Mouse (Mus musculus) hindbrain, embryonic 15.5 days (tissue): ENCODE measurements around the gene Fndc3b. TPM values are rescaled to one million over a fixed set of nuclear protein-coding genes. Genes with fewer than 3 reads are reported as not detected.

Source experiments
- ATAC-seq: fragments of 200-750 bp; cut with Nextera tagmentation; 2 replicates; pipeline ENCODE4 v1.8.0; 2017; ENCODE audit warnings: low read depth, moderate number of reproducible peaks, moderate TSS enrichment; ENCODE audit not compliant: low FRiP score
- H3K27ac ChIP-seq: fragments of 300-500 bp; sonication (generic); replicated peaks from 2 replicates; pipeline ENCODE4 v1.5.1; 2015; ENCODE audit warnings: mild to moderate bottlenecking, inconsistent platforms
- H3K27me3 ChIP-seq: fragments of 300-500 bp; sonication (generic); 2 replicates; pipeline ENCODE4 v1.6.1; 2015; ENCODE audit warnings: control low read depth, inconsistent platforms
- H3K36me3 ChIP-seq: fragments of 300-500 bp; sonication (generic); 2 replicates; pipeline ENCODE4 v1.6.1; 2015; ENCODE audit warnings: control low read depth, inconsistent platforms
- H3K4me1 ChIP-seq: fragments of 300-500 bp; sonication (generic); replicated peaks from 2 replicates; pipeline ENCODE4 v1.6.1; 2015; ENCODE audit warnings: control low read depth, inconsistent platforms
- H3K4me2 ChIP-seq: fragments of 300-500 bp; sonication (generic); 2 replicates; pipeline ENCODE4 v1.6.1; 2015; ENCODE audit warnings: moderate library complexity, mild to moderate bottlenecking, inconsistent platforms
- H3K4me3 ChIP-seq: fragments of 300-500 bp; sonication (generic); 2 replicates; pipeline ENCODE4 v1.5.1; 2015; ENCODE audit warnings: mild to moderate bottlenecking, inconsistent platforms
- H3K9ac ChIP-seq: fragments of 300-500 bp; sonication (generic); 2 replicates; pipeline ENCODE4 v1.6.1; 2015; ENCODE audit warnings: inconsistent platforms
- H3K9me3 ChIP-seq: fragments of 300-500 bp; sonication (generic); 2 replicates; pipeline ENCODE4 v1.6.1; 2016; ENCODE audit warnings: control low read depth, inconsistent platforms
- WGBS: fragments of 180-500 bp; shearing (Covaris S2); methylation state at CpG from one replicate; pipeline ENCODE4 v1.1.7; 2015; 5-methylcytosine and 5-hydroxymethylcytosine counted together
- polyA plus RNA-seq: library from polyadenylated mRNA; unstranded; fragments of >200 nt; fragmentation: Nextera tagmentation; extraction: Ambion mirVana; gene quantifications from 2 replicates; pipeline ENCODE4 v1.2.1, GENCODE M21; 2015

The Fndc3b gene
- polyA plus RNA-seq, result 7.5 and 8.5 TPM in 2 replicates

DNA sequence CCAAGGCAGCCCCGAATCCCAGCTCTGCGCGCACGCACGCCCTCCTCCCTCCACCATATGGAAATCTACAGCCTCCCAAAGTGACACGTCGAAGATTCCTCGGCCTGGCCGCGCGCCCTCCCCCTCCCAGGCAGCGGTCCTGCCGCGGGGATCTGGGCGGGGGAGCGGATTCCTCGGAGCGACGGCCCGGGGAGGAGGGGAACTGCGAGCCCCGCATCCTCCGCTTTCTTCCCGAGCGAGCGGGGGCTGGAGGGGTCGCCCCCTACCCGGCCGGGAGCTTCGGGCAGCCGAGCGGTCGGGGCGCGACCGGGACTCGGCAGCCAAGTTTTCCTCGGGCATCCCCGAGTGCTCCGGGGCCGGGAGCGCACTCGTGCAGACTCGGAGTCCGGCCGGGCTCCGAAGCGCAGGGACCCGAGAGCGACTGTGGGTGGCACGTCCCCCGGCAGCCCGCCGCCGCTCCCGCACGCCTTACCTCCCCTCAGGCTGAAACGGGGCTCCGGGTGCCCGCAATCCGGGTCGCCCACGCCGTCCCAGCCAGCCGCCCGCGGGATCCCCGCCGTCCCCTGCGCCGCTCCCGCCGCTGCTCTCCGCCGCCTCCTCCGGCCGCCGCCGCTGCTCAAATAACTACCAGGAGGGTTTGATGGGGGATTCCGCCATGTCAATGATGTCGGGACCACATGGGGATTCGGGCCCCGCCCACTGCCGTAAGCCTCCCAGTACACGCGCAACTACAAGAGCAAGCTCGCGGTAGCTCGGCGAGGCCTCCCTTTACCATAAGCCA is at the start of gene Fndc3b:
Gene Fndc3b, minus strand, starts transcription at position 660 of the 781 bp plus-strand sequence.
- peak within 1 kb of the TSS; percentile 93 for H3K27ac ChIP-seq
- under 1% methylated on average over 74 of the region's 90 CpGs for WGBS
- ATAC-seq, result peak; percentile 93
- peaks cover 11% of the 10 kb centered on the region; the same call in 1 of the 2 replicates for H3K4me1 ChIP-seq
- no peaks in the 10 kb centered on the region for H3K27me3 ChIP-seq
- peak within 1 kb of the TSS; percentile 80 for H3K9ac ChIP-seq
- H3K4me2 ChIP-seq, result peak within 1 kb of the TSS; percentile 86
- no peaks in the 10 kb centered on the region for H3K36me3 ChIP-seq
- peak within 1 kb of the TSS; percentile 98 for H3K4me3 ChIP-seq
- no peaks in the 10 kb centered on the region for H3K9me3 ChIP-seq

DNA sequence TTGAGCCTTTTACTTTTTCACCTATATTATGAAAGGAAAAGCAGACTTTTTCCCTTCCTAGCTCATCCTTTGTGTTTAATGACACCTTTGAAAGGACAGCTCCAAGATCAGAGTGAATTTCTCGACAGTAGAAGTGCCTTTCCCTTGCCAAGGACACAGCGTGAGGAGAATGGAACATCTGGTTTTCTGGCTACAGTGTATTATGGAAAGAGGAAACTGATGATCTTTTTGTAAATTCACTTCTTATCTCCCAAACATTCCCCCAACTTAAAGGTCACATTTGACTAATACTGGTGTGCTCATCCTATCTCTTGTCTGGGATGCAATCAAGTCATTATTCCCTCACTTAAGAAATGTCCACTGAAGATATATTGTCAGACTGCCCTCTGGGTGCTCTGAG is 49.2 kb upstream of the Fndc3b start:
- WGBS, result 73% methylated on average over 2 of the region's 2 CpGs
- H3K4me2 ChIP-seq, result no peak overlapping the region
- H3K36me3 ChIP-seq, result no peaks in the 10 kb centered on the region
- no peak overlapping the region for H3K27ac ChIP-seq
- no peaks in the 10 kb centered on the region for H3K9me3 ChIP-seq
- H3K27me3 ChIP-seq, result no peaks in the 10 kb centered on the region
- no peak for ATAC-seq
- H3K4me1 ChIP-seq, result no peaks in the 10 kb centered on the region
- H3K4me3 ChIP-seq, result no peak overlapping the region
- no peak overlapping the region for H3K9ac ChIP-seq

DNA sequence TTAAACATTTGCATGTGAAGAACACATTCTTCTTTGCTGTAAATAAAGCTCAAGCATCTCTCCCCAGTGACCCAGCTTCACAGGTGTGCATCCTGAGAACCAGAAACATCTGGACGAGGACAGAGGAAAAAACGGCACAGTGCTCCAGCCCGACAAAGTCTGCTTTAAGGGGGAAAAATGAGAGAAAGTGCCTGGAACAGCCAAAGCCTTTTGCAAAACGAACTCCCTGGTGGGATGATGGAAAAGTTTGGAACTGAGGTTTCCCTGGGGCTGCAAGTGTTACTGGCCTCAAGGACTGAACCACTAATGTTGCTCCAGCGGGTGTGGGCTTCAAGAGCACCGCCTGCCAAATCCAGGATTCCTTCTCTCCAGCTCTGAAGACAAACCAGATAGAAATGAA is 47.9 kb upstream of the Fndc3b start:
- Histone ChIP-seq H3K27me3 (no peaks in the 10 kb centered on the region), H3K4me3 (no peak overlapping the region), H3K9me3 (no peaks in the 10 kb centered on the region), H3K36me3 (no peaks in the 10 kb centered on the region), H3K27ac (no peak overlapping the region), H3K9ac (no peak overlapping the region), H3K4me1 (no peaks in the 10 kb centered on the region), H3K4me2 (no peak overlapping the region)
- no peak for ATAC-seq
- 62% methylated on average over 6 of the region's 6 CpGs for WGBS

DNA sequence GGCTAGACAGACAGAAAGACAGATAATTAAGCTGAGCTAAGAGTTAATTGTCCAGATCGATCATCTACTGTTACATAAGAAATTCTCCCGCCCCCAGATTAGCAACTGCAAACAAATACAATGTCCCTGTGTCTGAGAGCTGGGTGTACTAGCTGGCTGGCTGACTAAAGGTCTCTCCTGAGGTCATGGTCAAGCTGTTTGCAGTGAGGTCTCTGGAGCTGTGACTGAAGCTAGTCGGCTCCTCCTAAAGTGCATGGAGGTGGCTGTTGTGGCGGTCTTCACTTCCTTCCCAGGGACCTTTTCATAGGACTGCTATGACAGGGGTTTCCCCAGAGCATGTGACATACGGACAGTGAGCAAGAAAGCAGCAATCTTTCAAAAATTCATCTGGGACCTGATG is 40.5 kb upstream of the Fndc3b start:
- H3K4me1 ChIP-seq, result no peaks in the 10 kb centered on the region
- no peaks in the 10 kb centered on the region for H3K36me3 ChIP-seq
- WGBS, result 74% methylated on average over 5 of the region's 5 CpGs
- H3K9ac ChIP-seq, result no peak overlapping the region
- ATAC-seq, result no peak
- no peak overlapping the region for H3K4me3 ChIP-seq
- H3K27me3 ChIP-seq, result no peaks in the 10 kb centered on the region
- H3K27ac ChIP-seq, result no peak overlapping the region
- no peak overlapping the region for H3K4me2 ChIP-seq
- no peaks in the 10 kb centered on the region for H3K9me3 ChIP-seq

DNA sequence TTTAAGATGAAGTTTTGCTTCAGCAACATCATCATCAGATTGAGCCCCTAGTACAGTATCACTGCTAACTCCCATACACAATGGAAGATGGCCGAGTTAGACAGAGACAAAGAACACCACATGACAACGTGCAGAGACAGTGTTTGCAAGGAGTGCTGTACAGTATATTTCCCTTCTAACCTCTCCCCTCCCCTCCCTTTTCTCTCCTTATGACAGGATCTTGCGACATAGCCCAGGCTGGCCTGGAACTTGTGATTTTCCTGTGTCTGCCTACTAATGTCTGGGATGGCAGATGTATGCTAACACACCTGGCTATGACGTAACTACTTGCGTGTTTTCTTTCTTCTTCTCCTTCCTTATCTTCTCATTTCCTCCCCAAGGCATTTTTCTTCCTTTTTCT is 40.0 kb upstream of the Fndc3b start:
- Histone ChIP-seq H3K4me2 (no peak overlapping the region), H3K36me3 (no peaks in the 10 kb centered on the region), H3K4me1 (no peaks in the 10 kb centered on the region), H3K27ac (no peak overlapping the region), H3K27me3 (no peaks in the 10 kb centered on the region), H3K4me3 (no peak overlapping the region), H3K9me3 (no peaks in the 10 kb centered on the region), H3K9ac (no peak overlapping the region)
- 87% methylated on average over 5 of the region's 5 CpGs for WGBS
- ATAC-seq, result no peak

DNA sequence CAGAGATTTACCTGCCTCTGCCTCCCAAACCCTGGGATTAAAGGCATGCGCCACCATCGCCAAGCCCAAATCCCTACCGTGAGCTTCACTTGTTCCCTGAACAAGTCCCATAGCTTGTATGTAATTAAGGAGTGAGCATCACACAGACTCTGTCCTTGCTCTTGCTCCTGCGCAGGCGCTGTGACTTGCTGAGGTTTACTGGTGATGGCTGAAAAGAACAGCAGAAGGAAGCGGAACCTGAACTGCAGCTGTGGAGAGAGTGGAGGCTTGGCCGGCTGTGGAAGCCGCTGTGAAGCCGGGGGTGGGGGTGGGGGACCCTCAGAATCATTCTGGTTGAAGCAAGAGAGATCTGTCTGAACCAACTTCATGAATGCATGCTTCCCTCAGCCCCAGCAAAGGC is 34.5 kb upstream of the Fndc3b start:
- Histone ChIP-seq H3K4me3 (no peak overlapping the region), H3K36me3 (no peaks in the 10 kb centered on the region), H3K9ac (no peak overlapping the region), H3K27me3 (no peaks in the 10 kb centered on the region), H3K9me3 (no peaks in the 10 kb centered on the region), H3K4me2 (no peak overlapping the region), H3K4me1 (no peaks in the 10 kb centered on the region), H3K27ac (no peak overlapping the region)
- ATAC-seq, result no peak
- 96% methylated on average over 9 of the region's 9 CpGs for WGBS

DNA sequence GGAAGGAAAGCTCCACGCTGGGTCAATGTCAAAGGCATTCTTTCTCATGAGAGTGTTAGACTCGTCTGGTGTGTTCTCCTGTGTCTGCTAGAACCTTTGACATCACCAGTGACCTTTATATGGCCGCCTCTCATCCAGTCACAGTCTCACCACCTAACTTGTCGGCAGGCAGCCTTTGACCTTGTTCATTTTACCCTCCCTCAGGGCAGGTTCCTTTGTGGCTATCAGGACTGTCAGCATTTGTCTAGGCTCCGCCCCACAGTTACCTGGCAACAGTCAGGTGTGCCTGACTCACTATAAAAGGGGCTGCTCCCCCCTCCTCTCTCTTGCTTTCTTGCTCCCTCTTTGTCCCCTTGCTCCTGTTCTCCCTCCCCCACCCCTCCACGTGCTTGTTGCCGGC is 33.6 kb upstream of the Fndc3b start:
- no peaks in the 10 kb centered on the region for H3K27me3 ChIP-seq
- ATAC-seq, result no peak
- H3K4me2 ChIP-seq, result no peak overlapping the region
- WGBS, result 57% methylated on average over 7 of the region's 7 CpGs
- no peaks in the 10 kb centered on the region for H3K36me3 ChIP-seq
- no peaks in the 10 kb centered on the region for H3K9me3 ChIP-seq
- no peaks in the 10 kb centered on the region for H3K4me1 ChIP-seq
- H3K27ac ChIP-seq, result no peak overlapping the region
- H3K9ac ChIP-seq, result no peak overlapping the region
- no peak overlapping the region for H3K4me3 ChIP-seq

DNA sequence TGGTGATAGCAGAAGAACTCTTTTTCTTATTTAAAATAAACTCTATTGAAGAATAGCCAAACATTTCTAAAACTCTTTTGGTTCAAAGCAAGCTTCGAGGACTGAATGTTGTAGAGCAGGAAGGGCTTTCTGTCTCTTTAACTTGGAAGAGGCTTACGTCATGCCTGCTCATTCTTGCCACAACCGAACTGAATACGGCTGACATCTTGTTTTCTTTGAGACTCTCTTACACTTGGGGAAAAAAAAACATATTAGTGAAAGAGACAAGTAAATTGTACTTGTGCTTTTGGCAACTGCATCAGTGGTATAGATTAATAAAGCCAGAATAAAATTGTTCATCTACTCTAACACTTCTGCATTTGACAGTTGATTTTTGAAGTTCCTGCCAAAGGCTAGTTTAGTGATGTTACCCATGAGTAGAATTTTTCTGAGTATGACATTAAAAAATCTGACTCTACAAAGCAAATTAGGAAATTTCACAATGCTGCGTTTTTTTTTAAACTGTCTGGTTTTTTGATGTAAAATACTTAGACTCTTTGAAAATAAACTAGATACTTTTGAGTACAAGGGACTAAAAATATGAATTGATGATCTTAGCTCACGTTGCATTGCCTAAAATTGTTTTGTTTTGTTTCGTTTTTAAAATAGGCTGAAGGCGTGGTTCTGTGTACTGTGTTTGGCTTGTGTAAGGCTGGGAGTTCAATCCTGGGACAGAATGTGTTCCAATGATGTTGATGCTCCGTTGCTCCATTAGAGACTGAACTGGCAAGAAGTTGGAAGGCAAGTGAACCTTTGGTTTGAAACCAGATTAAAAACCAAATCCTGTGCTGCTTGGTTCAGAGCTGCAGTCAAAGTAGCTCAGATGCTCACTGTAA is 32.4 kb upstream of the Fndc3b start:
- Histone ChIP-seq H3K9me3 (no peaks in the 10 kb centered on the region), H3K4me2 (no peak overlapping the region), H3K9ac (no peak overlapping the region), H3K36me3 (no peaks in the 10 kb centered on the region), H3K27me3 (no peaks in the 10 kb centered on the region), H3K27ac (no peak overlapping the region), H3K4me1 (no peaks in the 10 kb centered on the region), H3K4me3 (no peak overlapping the region)
- ATAC-seq, result no peak
- 85% methylated on average over 9 of the region's 9 CpGs for WGBS

DNA sequence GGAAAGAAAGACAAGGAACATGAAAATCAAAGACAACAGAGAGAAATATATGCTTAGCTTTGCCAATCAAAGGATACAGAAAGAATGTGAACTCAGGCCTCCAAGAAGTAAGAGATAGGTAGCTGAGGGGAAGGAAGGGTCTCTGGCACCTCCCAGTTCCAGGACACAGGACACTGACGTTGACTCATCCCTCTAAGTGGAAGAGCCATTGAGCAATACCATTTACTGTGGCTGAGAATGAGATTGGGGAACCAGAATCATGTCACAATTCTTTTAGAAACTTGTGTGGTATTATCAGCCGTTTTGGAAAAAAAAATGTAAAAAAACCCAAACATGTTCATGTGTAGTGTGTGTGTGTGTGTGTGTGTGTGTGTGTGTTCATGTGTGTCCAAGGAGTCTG is 31.0 kb upstream of the Fndc3b start:
- 77% methylated on average over 2 of the region's 2 CpGs for WGBS
- Histone ChIP-seq H3K4me1 (no peaks in the 10 kb centered on the region), H3K27me3 (no peaks in the 10 kb centered on the region), H3K9ac (no peak overlapping the region), H3K27ac (no peak overlapping the region), H3K36me3 (no peaks in the 10 kb centered on the region), H3K4me3 (no peak overlapping the region), H3K9me3 (no peaks in the 10 kb centered on the region), H3K4me2 (no peak overlapping the region)
- ATAC-seq, result no peak

DNA sequence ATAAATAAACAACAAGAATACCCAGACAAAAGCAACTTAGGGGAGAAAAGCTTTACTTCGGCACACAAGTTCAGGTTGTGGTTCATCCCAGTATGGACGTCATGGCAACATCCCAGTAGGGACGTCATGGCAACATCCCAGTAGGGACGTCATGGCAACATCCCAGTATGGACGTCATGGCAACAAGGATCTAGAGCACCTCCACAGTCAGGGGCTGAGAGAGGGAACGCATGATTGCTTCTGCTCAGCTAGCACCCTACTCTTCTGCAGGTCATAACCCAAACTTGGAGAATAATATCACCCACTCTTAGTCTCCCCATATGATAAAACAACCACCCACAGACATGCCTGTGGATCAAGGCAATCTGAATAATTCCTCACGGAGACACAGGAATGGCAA is 29.0 kb upstream of the Fndc3b start:
- Histone ChIP-seq H3K27ac (no peak overlapping the region), H3K27me3 (no peaks in the 10 kb centered on the region), H3K4me2 (no peak overlapping the region), H3K9me3 (no peaks in the 10 kb centered on the region), H3K36me3 (no peaks in the 10 kb centered on the region), H3K4me1 (peaks cover 5% of the 10 kb centered on the region; the same call in 1 of the 2 replicates), H3K4me3 (no peak overlapping the region), H3K9ac (no peak overlapping the region)
- ATAC-seq, result no peak
- WGBS, result 47% methylated on average over 7 of the region's 7 CpGs

DNA sequence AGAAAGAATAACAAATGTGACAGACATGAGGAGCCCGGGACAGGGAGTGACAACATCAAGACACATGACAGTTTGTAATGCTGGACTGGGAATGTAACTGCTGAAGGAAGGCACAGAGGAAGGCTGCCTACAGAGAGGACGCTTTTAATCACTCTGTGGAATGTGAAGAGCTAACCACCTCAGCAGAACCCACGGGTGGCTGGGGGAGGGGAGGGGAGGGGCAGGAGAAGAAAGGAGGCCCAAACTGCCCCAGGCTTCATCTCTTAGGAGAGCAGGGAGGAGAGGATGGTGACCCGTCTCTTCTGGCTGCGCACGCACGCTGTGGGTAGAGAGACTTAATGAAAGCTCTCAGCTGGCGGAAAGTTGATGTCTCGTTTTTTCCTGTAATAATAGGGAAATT is 25.1 kb upstream of the Fndc3b start:
- 23% methylated on average over 9 of the region's 9 CpGs for WGBS
- Histone ChIP-seq H3K9me3 (no peaks in the 10 kb centered on the region), H3K4me3 (no peak overlapping the region), H3K27ac (no peak overlapping the region), H3K4me2 (peak overlapping the region; percentile 35; the same call in 1 of the 2 replicates), H3K36me3 (no peaks in the 10 kb centered on the region), H3K9ac (no peak overlapping the region), H3K27me3 (no peaks in the 10 kb centered on the region), H3K4me1 (peaks cover 5% of the 10 kb centered on the region; the same call in 1 of the 2 replicates)
- no peak for ATAC-seq

DNA sequence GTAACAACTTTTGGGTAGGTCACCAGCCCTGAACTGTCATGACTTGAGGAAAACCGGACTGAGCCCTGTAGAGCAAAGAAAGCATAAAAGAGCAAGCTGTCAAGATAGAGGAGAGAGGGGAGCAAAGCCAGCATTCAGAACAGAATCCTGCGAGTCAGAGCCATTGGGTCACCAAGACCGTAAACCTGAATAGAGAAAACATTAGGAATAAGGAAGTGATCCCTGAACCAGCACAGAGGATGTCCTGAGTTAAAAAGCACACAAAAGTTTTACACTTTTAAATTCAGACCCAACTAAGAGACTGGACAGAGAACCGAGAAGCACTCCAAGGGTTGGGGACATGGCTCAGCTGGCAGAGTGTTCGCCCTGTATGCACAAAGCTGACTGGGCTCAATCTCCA is 24.0 kb upstream of the Fndc3b start:
- WGBS, result 76% methylated on average over 5 of the region's 5 CpGs
- no peak for ATAC-seq
- no peak overlapping the region for H3K4me3 ChIP-seq
- peaks cover 5% of the 10 kb centered on the region; the same call in 1 of the 2 replicates for H3K4me1 ChIP-seq
- no peak overlapping the region for H3K9ac ChIP-seq
- H3K27ac ChIP-seq, result no peak overlapping the region
- no peak overlapping the region for H3K4me2 ChIP-seq
- H3K36me3 ChIP-seq, result no peaks in the 10 kb centered on the region
- no peaks in the 10 kb centered on the region for H3K27me3 ChIP-seq
- H3K9me3 ChIP-seq, result no peaks in the 10 kb centered on the region
